Comparison of ENCODE assay signal across 14 mouse cellular contexts in genomic region chr4:149790546-149790945, GRCm38 (mm10). TPM values are rescaled to one million over a fixed set of nuclear protein-coding genes. Genes with fewer than 3 reads are reported as not detected.
DNase-seq lines count a peak whose midpoint lies in the region; ATAC-seq and TF ChIP-seq lines count a peak whose summit lies in the region.
"Had no signal": no experiment of that assay in that cellular context is flagged by ENCODE, and none has a peak within 500 bp of the region (broad histone marks: within the 10 kb centered on the region; RNA-seq: fewer than 3 reads in every experiment).

No protein-coding gene starts in this region.

- H3K4me3 ChIP-seq in hindbrain, embryonic 16.5 days (ENCODE audit: low read length) = no peak overlapping the region
- no peak overlapping the region for H3K4me3 ChIP-seq in hindbrain, postnatal 0 days (ENCODE audit: low read length)
- H3K4me3 ChIP-seq in lung, postnatal 0 days (ENCODE audit: low read depth, low read length) = no peak overlapping the region
- H3K4me3 ChIP-seq in liver, embryonic 16.5 days (ENCODE audit: low read depth, low read length) = no peak overlapping the region
- H3K4me3 ChIP-seq in stomach, postnatal 0 days (ENCODE audit: low read depth, low read length) = no peak overlapping the region
- H3K4me3 ChIP-seq: forebrain, embryonic 15.5 days; midbrain, embryonic 12.5 days had no signal

- H3K27ac ChIP-seq in hindbrain, embryonic 16.5 days (ENCODE audit: low read depth, low read length) = no peak overlapping the region
- H3K27ac ChIP-seq in hindbrain, postnatal 0 days = no peak overlapping the region
- peak overlapping the region; percentile 32; the same call in 1 of the 2 replicates for H3K27ac ChIP-seq in lung, postnatal 0 days (ENCODE audit: low read length)
- H3K27ac ChIP-seq in liver, embryonic 16.5 days (ENCODE audit: low read length) = 0 out of 2 replicates have a peak overlapping the region, but pooled peaks have one; percentile 24
- peak overlapping the region; percentile 82 for H3K27ac ChIP-seq in stomach, postnatal 0 days (replicated peaks)
- H3K27ac ChIP-seq: forebrain, embryonic 15.5 days; liver, embryonic 14.5 days; midbrain, embryonic 12.5 days had no signal

- H3K9ac ChIP-seq in hindbrain, embryonic 16.5 days (ENCODE audit: low read depth, low read length) = no peak overlapping the region
- H3K9ac ChIP-seq in hindbrain, postnatal 0 days (replicated peaks; ENCODE audit: low read length) = no peak overlapping the region
- no peak overlapping the region for H3K9ac ChIP-seq in lung, postnatal 0 days (replicated peaks; ENCODE audit: low read depth)
- H3K9ac ChIP-seq in liver, embryonic 16.5 days (ENCODE audit: low read depth, low read length) = no peak overlapping the region
- no peak overlapping the region for H3K9ac ChIP-seq in stomach, postnatal 0 days (ENCODE audit: low read length)
- H3K9ac ChIP-seq: forebrain, embryonic 15.5 days; liver, embryonic 14.5 days; midbrain, embryonic 12.5 days had no signal

- H3K4me1 ChIP-seq in hindbrain, embryonic 16.5 days (ENCODE audit: control insufficient read depth, insufficient read depth, low read depth, low read length) = 0 out of 2 replicates have a peak, but pooled peaks cover 2% of the 10 kb centered on the region
- peaks cover 3% of the 10 kb centered on the region; the same call in 1 of the 2 replicates for H3K4me1 ChIP-seq in hindbrain, postnatal 0 days (ENCODE audit: insufficient read depth, low read length)
- no peaks in the 10 kb centered on the region; the same call in 1 of the 2 replicates for H3K4me1 ChIP-seq in lung, postnatal 0 days (ENCODE audit: insufficient read depth, low read depth, low read length)
- H3K4me1 ChIP-seq in liver, embryonic 16.5 days (ENCODE audit: control insufficient read depth, low read depth, low read length) = peaks cover 14% of the 10 kb centered on the region
- H3K4me1 ChIP-seq in stomach, postnatal 0 days (replicated peaks; ENCODE audit: control insufficient read depth, insufficient read depth) = peaks cover 3% of the 10 kb centered on the region; the same call in 1 of the 2 replicates
- H3K4me1 ChIP-seq: forebrain, embryonic 15.5 days had no signal

- DNase-seq in hindbrain, postnatal 0 days (ENCODE audit: low spot score) = no peak
- peak; percentile 58 for DNase-seq in lung, postnatal 0 days (ENCODE audit: low spot score)
- DNase-seq in lung, postnatal 14 days = no peak
- peak; percentile 29 for DNase-seq in stomach, postnatal 0 days (ENCODE audit: low spot score)
- DNase-seq in cerebellum, adult 18-20 months = no peak
- DNase-seq: cerebellum, postnatal 10 days; gastrocnemius, postnatal 25 days; kidney, postnatal 4 days; right cerebral cortex, postnatal 4 days had no signal

- no peaks in the 10 kb centered on the region for H3K36me3 ChIP-seq in hindbrain, embryonic 16.5 days (ENCODE audit: control insufficient read depth, insufficient read depth, low read length)
- no peaks in the 10 kb centered on the region for H3K36me3 ChIP-seq in hindbrain, postnatal 0 days (ENCODE audit: insufficient read depth, low read length)
- no peaks in the 10 kb centered on the region for H3K36me3 ChIP-seq in lung, postnatal 0 days (ENCODE audit: insufficient read depth, low read length)
- H3K36me3 ChIP-seq in liver, embryonic 16.5 days (ENCODE audit: control insufficient read depth, insufficient read depth) = no peaks in the 10 kb centered on the region
- no peaks in the 10 kb centered on the region for H3K36me3 ChIP-seq in stomach, postnatal 0 days (ENCODE audit: control insufficient read depth, insufficient read depth, low read length)
- H3K36me3 ChIP-seq: forebrain, embryonic 15.5 days; midbrain, embryonic 12.5 days had no signal

- ATAC-seq in hindbrain, embryonic 16.5 days = 0 out of 2 replicates have a peak, but pooled peaks have one; percentile 17
- no peak for ATAC-seq in hindbrain, postnatal 0 days
- ATAC-seq in lung, postnatal 0 days = no peak
- ATAC-seq in liver, embryonic 16.5 days (ENCODE audit: low read depth) = no peak
- peak; percentile 21; the same call in 1 of the 2 replicates for ATAC-seq in stomach, postnatal 0 days (ENCODE audit: low FRiP score, low TSS enrichment)
- ATAC-seq: forebrain, embryonic 15.5 days had no signal

- no peak for TF ChIP-seq EP300 in lung, postnatal 0 days (IDR thresholded peaks at IDR 0.05)
- no peak for TF ChIP-seq EP300 in stomach, postnatal 0 days (optimal IDR thresholded peaks at IDR 0.05)

- 58% methylated on average over 4 of the region's 4 CpGs for whole genome bisulfite sequencing in hindbrain, embryonic 16.5 days
- WGBS in hindbrain, postnatal 0 days = 60% methylated on average over 4 of the region's 4 CpGs
- WGBS in lung, postnatal 0 days = 60% methylated on average over 4 of the region's 4 CpGs
- 30% methylated on average over 4 of the region's 4 CpGs for WGBS in liver, embryonic 16.5 days (ENCODE audit: insufficient replicate concordance)
- WGBS in stomach, postnatal 0 days = 52% methylated on average over 4 of the region's 4 CpGs

- no peak for TF ChIP-seq CTCF in hindbrain, postnatal 0 days (IDR thresholded peaks at IDR 0.05; ENCODE audit: low read depth)
- TF ChIP-seq CTCF in lung, postnatal 0 days (IDR thresholded peaks at IDR 0.05) = no peak
- TF ChIP-seq CTCF in stomach, postnatal 0 days (IDR thresholded peaks at IDR 0.05; ENCODE audit: low read depth) = no peak

- H3K27me3 ChIP-seq in hindbrain, embryonic 16.5 days (replicated peaks; ENCODE audit: control insufficient read depth, insufficient read depth, low read length) = no peaks in the 10 kb centered on the region
- H3K27me3 ChIP-seq in hindbrain, postnatal 0 days (ENCODE audit: insufficient read depth, low read length) = no peaks in the 10 kb centered on the region
- no peaks in the 10 kb centered on the region for H3K27me3 ChIP-seq in lung, postnatal 0 days (replicated peaks; ENCODE audit: insufficient read depth, low read length)
- H3K27me3 ChIP-seq in liver, embryonic 16.5 days (ENCODE audit: control insufficient read depth, insufficient read depth, low read depth, low read length) = no peaks in the 10 kb centered on the region
- no peaks in the 10 kb centered on the region for H3K27me3 ChIP-seq in stomach, postnatal 0 days (ENCODE audit: control insufficient read depth, insufficient read depth, low read length)
- H3K27me3 ChIP-seq: forebrain, embryonic 15.5 days; midbrain, embryonic 12.5 days had no signal

- no peak overlapping the region for H3K4me2 ChIP-seq in hindbrain, embryonic 16.5 days (ENCODE audit: low read length)
- H3K4me2 ChIP-seq in hindbrain, postnatal 0 days (ENCODE audit: low read depth, low read length) = no peak overlapping the region
- H3K4me2 ChIP-seq in lung, postnatal 0 days (replicated peaks; ENCODE audit: low read depth, low read length) = no peak overlapping the region
- no peak overlapping the region for H3K4me2 ChIP-seq in liver, embryonic 16.5 days (ENCODE audit: low read depth, low read length)
- H3K4me2 ChIP-seq in stomach, postnatal 0 days (replicated peaks; ENCODE audit: low read depth) = no peak overlapping the region
- H3K4me2 ChIP-seq: forebrain, embryonic 15.5 days; midbrain, embryonic 12.5 days had no signal

- no peaks in the 10 kb centered on the region for H3K9me3 ChIP-seq in hindbrain, embryonic 16.5 days (ENCODE audit: control insufficient read depth, low read length)
- H3K9me3 ChIP-seq in hindbrain, postnatal 0 days (ENCODE audit: low read length) = no peaks in the 10 kb centered on the region
- no peaks in the 10 kb centered on the region for H3K9me3 ChIP-seq in lung, postnatal 0 days (ENCODE audit: low read length)
- H3K9me3 ChIP-seq in liver, embryonic 16.5 days (replicated peaks; ENCODE audit: control insufficient read depth, low read length) = no peaks in the 10 kb centered on the region
- no peaks in the 10 kb centered on the region for H3K9me3 ChIP-seq in stomach, postnatal 0 days (ENCODE audit: control insufficient read depth, low read length)
- H3K9me3 ChIP-seq: forebrain, embryonic 15.5 days; midbrain, embryonic 12.5 days had no signal

RNA-seq across cellular contexts. Expression of gene Slc25a33, which starts 16.5 kb away (rescaled TPM):
- polyA plus RNA-seq in hindbrain, embryonic 16.5 days (2015; fragmentation: Nextera tagmentation; extraction: Ambion mirVana) = 33.2 and 37.2 TPM in 2 replicates
- 20.4 and 21.6 TPM in 2 replicates for total RNA-seq in hindbrain, postnatal 0 days (2014; rRNA removed)
- 38.2 and 39.6 TPM in 2 replicates for polyA plus RNA-seq in hindbrain, postnatal 0 days (2015; fragmentation: Nextera tagmentation; extraction: Ambion mirVana)
- polyA plus RNA-seq in lung, postnatal 0 days (2015; fragmentation: Nextera tagmentation; extraction: Ambion mirVana) = 7.4 and 8.6 TPM in 2 replicates
- 10.7 and 11.3 TPM in 2 replicates for polyA plus RNA-seq in liver, embryonic 16.5 days (2015; fragmentation: Nextera tagmentation; extraction: Ambion mirVana)
- polyA plus RNA-seq in stomach, postnatal 0 days (2015; fragmentation: Nextera tagmentation; extraction: Ambion mirVana) = 21.7 and 22.4 TPM in 2 replicates

RNA-seq across cellular contexts. Expression of gene Tmem201, which starts 52.7 kb away (rescaled TPM):
- polyA plus RNA-seq in hindbrain, embryonic 16.5 days (2015; fragmentation: Nextera tagmentation; extraction: Ambion mirVana) = 43.9 and 49.7 TPM in 2 replicates
- 69.8 and 80.2 TPM in 2 replicates for total RNA-seq in hindbrain, postnatal 0 days (2014; rRNA removed)
- 41.2 and 44.7 TPM in 2 replicates for polyA plus RNA-seq in hindbrain, postnatal 0 days (2015; fragmentation: Nextera tagmentation; extraction: Ambion mirVana)
- polyA plus RNA-seq in lung, postnatal 0 days (2015; fragmentation: Nextera tagmentation; extraction: Ambion mirVana) = 8.2 and 9.4 TPM in 2 replicates
- polyA plus RNA-seq in liver, embryonic 16.5 days (2015; fragmentation: Nextera tagmentation; extraction: Ambion mirVana) = 5.4 and 6.5 TPM in 2 replicates
- 7.5 and 8.6 TPM in 2 replicates for polyA plus RNA-seq in stomach, postnatal 0 days (2015; fragmentation: Nextera tagmentation; extraction: Ambion mirVana)

Comparison
In these comparisons a context has a peak if more than half of its experiments do, and no peak if none do; other contexts are left out.
1. ATAC-seq: peak in hindbrain, embryonic 16.5 days (single experiment) and stomach, postnatal 0 days (single experiment); none in hindbrain, postnatal 0 days (single experiment), lung, postnatal 0 days (single experiment) and liver, embryonic 16.5 days (single experiment).
2. DNase-seq: peak in lung, postnatal 0 days (single experiment) and stomach, postnatal 0 days (single experiment); none in hindbrain, postnatal 0 days (single experiment), lung, postnatal 14 days (single experiment) and cerebellum, adult 18-20 months (0 of 2).
3. H3K27ac ChIP-seq: peak in lung, postnatal 0 days (single experiment), liver, embryonic 16.5 days (single experiment) and stomach, postnatal 0 days (single experiment); none in hindbrain, embryonic 16.5 days (single experiment) and hindbrain, postnatal 0 days (single experiment).